Mouse (Mus musculus) embryonic facial prominence, embryonic 10.5 days (tissue): Measurements from ENCODE around the gene Lrrfip1. TPM values are rescaled to one million over a fixed set of nuclear protein-coding genes. Genes with fewer than 3 reads are reported as not detected.

Experiments used
- DNase-seq: peaks from one replicate; pipeline ENCODE4 v3.0.0-alpha.2; 2017; ENCODE audit warnings: low spot score
- H3K27ac ChIP-seq: fragments of 300-500 bp; sonication (generic); replicated peaks from 2 replicates; pipeline ENCODE4 v1.5.1; 2016; ENCODE audit warnings: mild to moderate bottlenecking
- H3K27me3 ChIP-seq: fragments of 300-500 bp; sonication (generic); replicated peaks from 2 replicates; pipeline ENCODE4 v1.6.1; 2016; ENCODE audit warnings: low read depth, mild to moderate bottlenecking; ENCODE audit not compliant: poor library complexity, severe bottlenecking
- H3K36me3 ChIP-seq: fragments of 300-500 bp; sonication (generic); replicated peaks from 2 replicates; pipeline ENCODE4 v1.6.1; 2016; ENCODE audit warnings: mild to moderate bottlenecking, moderate library complexity
- H3K4me1 ChIP-seq: fragments of 300-500 bp; sonication (generic); 2 replicates; pipeline ENCODE4 v1.6.1; 2016
- H3K4me3 ChIP-seq: fragments of 300-500 bp; sonication (generic); 2 replicates; pipeline ENCODE4 v1.5.1; 2016; ENCODE audit warnings: mild to moderate bottlenecking, moderate library complexity
- H3K9me3 ChIP-seq: fragments of 300-500 bp; sonication (generic); 2 replicates; pipeline ENCODE4 v1.6.1; 2016; ENCODE audit warnings: mild to moderate bottlenecking
- WGBS: fragments of 180-500 bp; shearing (Covaris S2); methylation state at CpG from one replicate; pipeline ENCODE4 v1.1.7; 2016; 5-methylcytosine and 5-hydroxymethylcytosine counted together
- polyA plus RNA-seq: library from polyadenylated mRNA; unstranded; fragments of >200 nt; fragmentation: Nextera tagmentation; extraction: Ambion mirVana; gene quantifications from 2 replicates; pipeline ENCODE4 v1.2.1, GENCODE M21; 2016

The Lrrfip1 gene
- polyA plus RNA-seq, 1 experiment from 2014 or later, result 25.7 TPM

DNA sequence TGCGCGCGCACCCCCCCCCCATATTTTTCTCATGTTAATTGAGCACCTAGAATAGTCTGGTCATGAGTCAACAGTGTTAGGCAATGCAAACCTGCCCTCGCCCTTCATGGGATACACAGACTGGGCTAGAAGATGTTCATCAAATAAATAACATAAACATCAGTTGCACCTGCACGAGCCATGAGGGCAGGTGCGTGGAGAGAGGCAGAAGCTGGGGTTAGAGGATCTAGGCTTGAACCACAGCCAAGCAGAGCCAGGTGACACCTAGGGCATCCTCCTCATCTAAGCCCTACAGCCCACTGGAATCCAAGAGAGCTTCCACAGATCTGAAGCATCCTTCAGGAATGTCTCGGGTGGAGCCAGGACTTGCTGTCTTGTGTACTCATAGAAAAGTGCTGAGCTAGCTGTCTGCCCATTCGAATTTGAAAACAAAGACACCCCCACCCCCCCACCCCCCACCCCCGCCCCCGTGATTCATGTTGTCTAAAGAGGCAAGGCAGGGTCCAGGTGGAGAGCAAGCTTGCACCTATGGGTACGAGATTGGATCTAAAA is 98.8 kb downstream of the Lrrfip1 start:
- no peak overlapping the region for H3K4me3 ChIP-seq
- WGBS, result 91% methylated on average over 11 of the region's 11 CpGs
- no peak overlapping the region for H3K27ac ChIP-seq
- H3K9me3 ChIP-seq, result no peaks in the 10 kb centered on the region
- H3K27me3 ChIP-seq, result no peaks in the 10 kb centered on the region
- DNase-seq, result no peak
- peaks cover 30% of the 10 kb centered on the region for H3K4me1 ChIP-seq
- no peaks in the 10 kb centered on the region for H3K36me3 ChIP-seq

DNA sequence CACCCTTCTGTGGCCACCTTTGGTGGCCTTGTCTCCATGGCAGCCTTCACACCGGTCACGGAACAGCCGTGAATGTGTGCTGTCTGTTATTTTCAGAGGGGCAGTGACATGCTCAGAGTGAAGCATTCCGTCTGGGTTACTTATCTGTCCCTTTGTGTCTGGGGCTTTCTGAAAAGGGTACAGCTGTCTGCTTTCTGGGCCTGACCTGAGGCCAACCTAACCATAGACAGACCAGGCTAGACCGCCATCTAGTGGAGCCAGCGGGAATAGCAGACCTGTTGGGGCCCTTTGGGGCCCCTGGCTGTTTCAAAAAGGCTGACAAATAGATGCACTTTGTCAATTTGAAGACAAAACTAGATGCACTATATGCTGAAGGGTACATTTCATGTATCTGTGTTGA is 100.3 kb downstream of the Lrrfip1 start:
- Histone ChIP-seq H3K27me3 (no peaks in the 10 kb centered on the region), H3K4me1 (peaks cover 19% of the 10 kb centered on the region), H3K36me3 (peaks cover 8% of the 10 kb centered on the region; the same call in 1 of the 2 replicates), H3K4me3 (no peak overlapping the region), H3K27ac (peak overlapping the region; percentile 83), H3K9me3 (no peaks in the 10 kb centered on the region)
- WGBS, result 19% methylated on average over 6 of the region's 6 CpGs
- peak; percentile 77 for DNase-seq

DNA sequence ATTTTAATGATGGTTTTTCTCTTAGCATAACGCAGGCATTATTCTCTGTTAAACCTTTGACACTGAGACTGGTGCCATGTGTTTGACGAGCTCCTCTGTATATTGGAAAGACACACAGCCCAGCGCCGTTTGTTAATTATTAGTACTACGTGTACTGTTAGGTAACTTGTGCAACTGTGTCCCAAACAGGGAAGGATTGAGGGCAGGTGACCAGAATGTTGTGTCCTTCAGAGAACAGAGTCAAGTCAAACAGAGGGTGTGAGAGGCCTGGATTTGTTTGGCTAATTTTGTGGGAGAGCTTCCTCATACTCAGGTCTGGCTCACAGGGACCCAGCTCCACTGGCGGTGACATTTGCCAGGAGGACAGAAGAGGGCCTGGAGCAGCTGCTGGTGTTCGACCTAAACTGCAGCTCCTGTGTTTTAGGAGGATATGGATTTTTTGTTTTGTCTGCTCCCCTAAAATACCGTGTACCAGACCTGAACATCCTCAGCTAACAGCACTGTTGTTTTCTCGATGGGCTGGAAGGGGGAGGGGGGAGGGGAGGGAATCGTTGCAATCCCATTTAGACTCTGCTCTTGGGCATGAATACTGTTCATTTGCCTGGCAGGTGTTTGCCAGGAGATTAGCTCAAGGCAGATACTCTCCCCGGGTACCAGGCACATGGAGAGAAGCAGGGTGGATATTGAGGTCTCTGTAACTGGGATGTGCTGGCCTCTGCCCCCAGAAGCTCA is 103.3 kb downstream of the Lrrfip1 start:
- Histone ChIP-seq H3K27ac (no peak overlapping the region), H3K4me1 (peaks cover 4% of the 10 kb centered on the region), H3K36me3 (peaks cover 29% of the 10 kb centered on the region), H3K9me3 (no peaks in the 10 kb centered on the region), H3K27me3 (no peaks in the 10 kb centered on the region), H3K4me3 (no peak overlapping the region)
- WGBS, result 81% methylated on average over 11 of the region's 11 CpGs
- DNase-seq, result no peak

DNA sequence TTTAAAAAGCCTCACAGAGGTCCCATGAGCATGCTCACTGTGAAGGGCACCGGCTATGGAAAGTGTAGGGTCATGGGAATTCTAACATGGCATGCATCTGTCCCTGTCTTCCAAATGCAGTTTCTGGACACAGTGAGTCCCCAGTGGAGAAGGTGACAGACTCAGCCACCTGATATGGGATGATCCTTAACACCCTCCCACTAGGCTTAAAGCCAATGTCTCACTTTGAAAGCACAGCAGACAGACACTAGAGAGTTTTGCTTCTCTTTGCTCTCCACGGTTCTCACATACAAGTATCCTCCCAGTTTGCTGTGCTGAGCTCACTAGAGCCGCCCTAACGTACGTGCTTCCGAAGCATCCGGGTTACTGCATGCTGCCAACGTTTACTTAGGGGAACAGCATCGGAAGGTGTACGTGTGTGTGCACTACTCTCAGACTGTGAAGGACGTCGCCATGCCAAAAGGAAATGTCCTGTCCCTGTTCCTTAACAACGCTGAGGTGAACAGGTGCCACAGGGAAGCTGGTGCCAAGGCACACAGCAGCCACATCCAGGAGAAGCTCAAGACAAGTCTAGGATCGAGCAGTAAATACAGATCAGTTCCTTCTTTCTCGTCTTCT is 104.9 kb downstream of the Lrrfip1 start:
- H3K9me3 ChIP-seq, result no peaks in the 10 kb centered on the region
- no peak overlapping the region for H3K27ac ChIP-seq
- WGBS, result 94% methylated on average over 15 of the region's 15 CpGs
- H3K4me1 ChIP-seq, result peaks cover 4% of the 10 kb centered on the region
- no peak for DNase-seq
- H3K36me3 ChIP-seq, result peaks cover 36% of the 10 kb centered on the region
- no peak overlapping the region for H3K4me3 ChIP-seq
- no peaks in the 10 kb centered on the region for H3K27me3 ChIP-seq

DNA sequence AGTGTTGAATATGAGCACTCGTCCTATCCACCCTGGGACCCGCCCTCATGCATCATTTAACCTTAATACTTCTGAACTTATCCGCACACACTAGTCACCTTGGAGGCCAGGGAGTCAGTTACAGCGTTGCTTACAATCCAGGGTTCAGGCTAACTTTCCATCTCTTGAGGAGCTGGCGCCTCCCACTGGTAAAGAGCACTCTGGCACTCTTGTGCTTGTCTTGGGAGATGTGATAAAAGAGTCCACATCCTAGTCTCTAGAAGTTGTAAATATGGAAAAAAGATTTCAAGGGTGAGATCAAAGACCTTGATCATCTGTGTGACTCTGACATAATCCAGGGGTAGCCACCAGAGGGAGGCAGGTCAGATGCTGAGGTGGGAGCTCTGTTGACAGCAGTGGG is 109.0 kb downstream of the Lrrfip1 start:
- 75% methylated on average over 5 of the region's 5 CpGs for WGBS
- no peak overlapping the region for H3K4me3 ChIP-seq
- no peak overlapping the region for H3K27ac ChIP-seq
- H3K4me1 ChIP-seq, result 0 out of 2 replicates have a peak, but pooled peaks cover 3% of the 10 kb centered on the region
- peaks cover 41% of the 10 kb centered on the region for H3K36me3 ChIP-seq
- no peaks in the 10 kb centered on the region for H3K9me3 ChIP-seq
- H3K27me3 ChIP-seq, result no peaks in the 10 kb centered on the region
- no peak for DNase-seq

DNA sequence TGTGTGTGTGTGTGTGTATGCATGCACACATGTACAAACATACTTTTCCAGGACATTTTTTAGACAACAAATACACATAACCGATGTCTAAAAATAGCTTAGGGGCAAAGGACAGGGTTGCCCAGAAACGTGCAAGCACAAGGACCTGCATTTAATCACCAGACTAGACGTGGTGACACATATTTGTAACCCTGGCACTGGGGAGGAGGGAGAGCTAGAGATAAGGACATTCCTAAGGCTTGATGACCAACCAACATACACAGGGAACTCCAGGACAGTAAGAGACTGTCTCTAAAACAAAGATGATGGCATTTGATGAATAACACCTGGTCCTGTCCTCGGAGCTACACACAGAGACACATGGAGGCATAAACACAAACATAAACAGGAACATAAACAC is 110.8 kb downstream of the Lrrfip1 start:
- WGBS, result 70% methylated on average over 4 of the region's 4 CpGs
- no peak overlapping the region for H3K27ac ChIP-seq
- 0 out of 2 replicates have a peak, but pooled peaks cover 3% of the 10 kb centered on the region for H3K4me1 ChIP-seq
- peaks cover 32% of the 10 kb centered on the region for H3K36me3 ChIP-seq
- no peaks in the 10 kb centered on the region for H3K9me3 ChIP-seq
- no peak overlapping the region for H3K4me3 ChIP-seq
- no peak for DNase-seq
- no peaks in the 10 kb centered on the region for H3K27me3 ChIP-seq

DNA sequence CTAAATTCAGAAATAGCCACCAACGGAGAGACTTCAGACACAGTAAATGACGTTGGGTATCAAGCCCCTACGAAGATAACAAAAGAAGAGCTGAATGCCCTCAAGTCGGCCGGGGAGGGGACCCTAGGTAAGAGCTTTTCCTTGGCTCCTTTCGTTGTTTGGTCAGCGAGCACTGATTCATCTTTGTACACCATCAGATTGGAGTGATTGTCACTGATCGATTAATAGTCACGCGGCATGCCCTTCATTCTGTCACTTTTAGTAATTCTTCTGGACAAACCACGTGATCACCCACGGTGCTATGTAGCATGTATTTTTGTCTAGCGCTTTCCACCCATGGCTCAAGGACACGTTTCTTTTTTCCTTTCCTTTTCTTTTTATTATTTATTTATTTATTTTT is 113.6 kb downstream of the Lrrfip1 start:
- no peak for DNase-seq
- Histone ChIP-seq H3K36me3 (peaks cover 26% of the 10 kb centered on the region), H3K27me3 (no peaks in the 10 kb centered on the region), H3K27ac (no peak overlapping the region), H3K4me3 (no peak overlapping the region), H3K4me1 (0 out of 2 replicates have a peak, but pooled peaks cover 3% of the 10 kb centered on the region), H3K9me3 (no peaks in the 10 kb centered on the region)
- 92% methylated on average over 14 of the region's 14 CpGs for whole genome bisulfite sequencing

DNA sequence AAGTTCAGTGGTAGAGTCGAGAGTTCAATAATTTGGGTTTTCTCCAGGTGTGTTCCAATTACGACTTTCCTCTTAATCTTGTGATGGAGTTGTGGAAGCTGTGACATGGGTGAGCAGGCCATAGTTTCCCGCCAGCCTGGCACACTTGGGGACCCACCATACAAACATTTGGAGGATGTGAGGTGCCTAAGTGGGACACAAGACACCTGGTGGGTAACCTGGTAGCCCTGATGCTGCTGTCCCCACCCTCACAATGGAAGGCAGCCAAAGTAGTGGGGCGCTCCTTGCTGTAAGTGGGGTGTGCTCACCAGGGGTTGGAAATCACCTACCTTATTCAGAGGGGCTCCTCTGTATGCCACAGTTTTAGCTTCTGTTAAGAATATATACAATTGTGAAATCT is 114.1 kb downstream of the Lrrfip1 start:
- Histone ChIP-seq H3K9me3 (no peaks in the 10 kb centered on the region), H3K4me3 (no peak overlapping the region), H3K27me3 (no peaks in the 10 kb centered on the region), H3K36me3 (peaks cover 25% of the 10 kb centered on the region), H3K27ac (no peak overlapping the region), H3K4me1 (0 out of 2 replicates have a peak, but pooled peaks cover 3% of the 10 kb centered on the region)
- no peak for DNase-seq
- WGBS, result 94% methylated on average over 4 of the region's 4 CpGs

DNA sequence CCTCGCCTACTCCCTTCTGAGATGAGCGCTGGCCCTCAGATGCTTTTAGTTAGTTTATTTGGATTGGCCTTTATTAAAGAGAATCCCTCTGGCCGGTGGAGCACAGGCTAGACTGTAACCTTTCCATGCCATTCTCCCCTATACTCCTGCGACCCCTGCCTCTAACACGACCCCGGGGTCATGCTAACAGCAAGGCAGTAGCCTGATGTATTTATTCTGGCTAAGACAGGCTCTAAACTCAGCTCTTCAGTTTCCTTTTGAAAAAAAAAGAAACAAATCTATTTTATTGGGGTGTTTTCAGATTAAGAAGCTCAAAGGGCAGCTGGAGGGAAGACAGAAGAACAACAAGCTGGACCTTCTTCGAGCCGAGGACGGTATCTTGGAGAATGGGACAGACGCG is 123.6 kb downstream of the Lrrfip1 start:
- H3K36me3 ChIP-seq, result peaks cover 48% of the 10 kb centered on the region
- DNase-seq, result no peak
- H3K9me3 ChIP-seq, result no peaks in the 10 kb centered on the region
- no peaks in the 10 kb centered on the region for H3K27me3 ChIP-seq
- H3K4me3 ChIP-seq, result no peak overlapping the region
- H3K27ac ChIP-seq, result no peak overlapping the region
- H3K4me1 ChIP-seq, result 0 out of 2 replicates have a peak, but pooled peaks cover 3% of the 10 kb centered on the region
- WGBS, result 76% methylated on average over 11 of the region's 11 CpGs

DNA sequence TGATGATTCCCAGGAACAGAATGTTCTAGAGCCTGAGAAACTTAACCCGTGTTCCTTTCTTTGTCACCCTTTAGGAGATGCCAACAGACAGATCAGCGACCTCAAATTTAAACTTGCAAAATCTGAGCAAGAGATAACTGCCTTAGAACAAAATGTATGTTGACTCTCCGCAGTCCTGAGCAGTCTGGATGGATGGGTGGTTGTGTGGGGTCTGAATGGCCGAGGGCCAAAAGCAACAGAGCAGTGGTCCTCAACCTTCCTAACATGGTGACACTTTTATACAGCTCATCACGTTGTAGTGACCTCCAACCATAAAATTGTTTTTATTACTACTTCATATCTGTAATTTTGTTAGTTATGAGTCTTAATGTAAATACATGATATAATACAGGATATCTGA is 124.5 kb downstream of the Lrrfip1 start:
- Histone ChIP-seq H3K4me1 (0 out of 2 replicates have a peak, but pooled peaks cover 3% of the 10 kb centered on the region), H3K9me3 (no peaks in the 10 kb centered on the region), H3K27me3 (no peaks in the 10 kb centered on the region), H3K4me3 (no peak overlapping the region), H3K27ac (no peak overlapping the region), H3K36me3 (peaks cover 49% of the 10 kb centered on the region)
- no peak for DNase-seq
- 94% methylated on average over 5 of the region's 5 CpGs for WGBS

DNA sequence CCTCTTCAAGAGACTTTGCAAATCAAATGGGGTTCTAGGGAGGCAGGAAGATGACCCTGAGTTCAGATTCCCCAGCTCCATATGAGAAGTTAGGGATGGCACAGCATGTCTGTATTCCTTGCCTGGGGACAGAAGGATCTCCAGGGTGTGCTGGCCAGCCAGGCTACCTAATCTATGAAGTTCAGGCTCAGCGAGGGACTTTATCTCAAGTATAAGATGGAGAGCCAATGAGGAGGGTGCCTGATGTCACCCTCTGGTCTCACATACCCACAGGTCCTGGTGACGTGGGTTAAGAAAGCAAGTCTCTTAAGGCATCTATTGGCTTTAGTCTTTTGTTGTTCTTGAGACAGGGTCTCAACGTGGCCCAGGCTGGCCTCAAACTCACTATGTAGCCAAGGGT is 124.9 kb downstream of the Lrrfip1 start:
- Histone ChIP-seq H3K27me3 (no peaks in the 10 kb centered on the region), H3K4me3 (no peak overlapping the region), H3K4me1 (0 out of 2 replicates have a peak, but pooled peaks cover 3% of the 10 kb centered on the region), H3K9me3 (no peaks in the 10 kb centered on the region), H3K36me3 (peaks cover 53% of the 10 kb centered on the region), H3K27ac (no peak overlapping the region)
- no peak for DNase-seq
- WGBS, result 85% methylated on average over 3 of the region's 3 CpGs

DNA sequence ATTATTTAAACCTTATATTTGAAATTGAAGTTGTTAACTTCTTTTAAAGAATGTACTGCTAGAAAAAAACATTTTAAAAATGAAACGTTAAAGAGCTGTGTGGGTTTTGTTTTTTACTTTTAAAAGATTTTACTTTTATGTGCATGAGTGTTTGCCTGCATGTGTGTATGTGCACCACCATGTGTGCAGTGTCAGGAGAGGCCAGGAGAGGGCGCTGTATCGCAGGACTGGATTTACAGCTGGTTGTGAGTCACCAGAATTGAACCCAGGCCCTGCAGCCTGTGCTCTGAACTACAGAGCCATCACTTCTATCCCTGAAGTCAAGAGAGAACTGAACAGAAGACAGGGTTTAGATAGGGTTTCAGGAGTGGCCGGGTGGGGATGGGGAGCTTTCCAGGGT is 130.3 kb downstream of the Lrrfip1 start:
- no peaks in the 10 kb centered on the region for H3K4me1 ChIP-seq
- no peak overlapping the region for H3K27ac ChIP-seq
- peaks cover 49% of the 10 kb centered on the region for H3K36me3 ChIP-seq
- 0 out of 2 replicates have a peak, but pooled peaks cover 5% of the 10 kb centered on the region for H3K9me3 ChIP-seq
- no peak for DNase-seq
- WGBS, result 89% methylated on average over 4 of the region's 4 CpGs
- no peaks in the 10 kb centered on the region for H3K27me3 ChIP-seq
- H3K4me3 ChIP-seq, result no peak overlapping the region

DNA sequence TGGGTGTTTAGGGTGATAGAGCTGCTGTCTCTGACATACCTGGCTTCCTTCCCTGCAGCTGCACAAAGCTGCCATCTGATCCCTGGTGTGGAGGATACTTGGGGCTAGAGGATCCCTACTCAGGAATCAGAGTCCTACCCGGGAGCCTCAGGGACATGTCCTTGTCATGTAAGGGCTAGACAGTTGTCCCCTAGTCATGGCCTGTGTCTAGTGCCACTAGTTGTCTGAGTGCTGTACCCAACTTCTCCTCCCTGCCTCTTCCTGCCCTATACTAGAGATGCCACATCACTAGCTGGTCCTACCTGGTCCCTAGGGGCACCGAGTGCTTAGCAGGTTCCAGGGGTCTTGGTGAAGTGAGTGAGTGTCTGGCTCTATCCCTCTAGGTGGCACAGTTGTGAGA is 138.5 kb downstream of the Lrrfip1 start:
- no peak overlapping the region for H3K4me3 ChIP-seq
- H3K9me3 ChIP-seq, result no peaks in the 10 kb centered on the region
- DNase-seq, result no peak
- H3K4me1 ChIP-seq, result 0 out of 2 replicates have a peak, but pooled peaks cover 3% of the 10 kb centered on the region
- no peaks in the 10 kb centered on the region for H3K36me3 ChIP-seq
- no peaks in the 10 kb centered on the region for H3K27me3 ChIP-seq
- H3K27ac ChIP-seq, result no peak overlapping the region
- 83% methylated on average over 2 of the region's 2 CpGs for WGBS
